13 mouse cellular contexts compared by ENCODE assay signal in genomic region chr6:128020053-128020452, GRCm38 (mm10).
DNase-seq lines count a peak whose midpoint lies in the region; ATAC-seq lines count a peak whose summit lies in the region.
"Had no signal": no experiment of that assay in that cellular context is flagged by ENCODE, and none has a peak within 500 bp of the region (broad histone marks: within the 10 kb centered on the region; RNA-seq: fewer than 3 reads in every experiment).

No protein-coding gene starts in this region.

- DNase-seq in heart, adult 18-20 months = no peak
- DNase-seq in kidney, adult 9 months = no peak
- DNase-seq in frontal cortex, postnatal 25 days (ENCODE audit: low spot score in 2 of 2) = no peak
- DNase-seq in thymus, postnatal 0 days (ENCODE audit: low spot score) = no peak
- DNase-seq: adrenal gland, postnatal 36 days; cerebellum, postnatal 36 days; kidney, postnatal 10 days; liver, embryonic 13.5 days had no signal

- WGBS in heart, embryonic 13.5 days = 64% methylated on average over 4 of the region's 4 CpGs
- 38% methylated on average over 4 of the region's 4 CpGs for WGBS in embryonic facial prominence, embryonic 15.5 days
- WGBS in hindbrain, embryonic 13.5 days = 35% methylated on average over 4 of the region's 4 CpGs
- 42% methylated on average over 4 of the region's 4 CpGs for WGBS in neural tube, embryonic 15.5 days

- H3K9me3 ChIP-seq in heart, embryonic 13.5 days = no peaks in the 10 kb centered on the region
- no peaks in the 10 kb centered on the region for H3K9me3 ChIP-seq in embryonic facial prominence, embryonic 15.5 days (replicated peaks)
- no peaks in the 10 kb centered on the region for H3K9me3 ChIP-seq in hindbrain, embryonic 13.5 days
- H3K9me3 ChIP-seq in neural tube, embryonic 15.5 days (replicated peaks) = no peaks in the 10 kb centered on the region
- H3K9me3 ChIP-seq: liver, embryonic 13.5 days had no signal

- no peaks in the 10 kb centered on the region for H3K27me3 ChIP-seq in heart, embryonic 13.5 days (replicated peaks)
- H3K27me3 ChIP-seq in embryonic facial prominence, embryonic 15.5 days = no peaks in the 10 kb centered on the region
- H3K27me3 ChIP-seq in hindbrain, embryonic 13.5 days = 0 out of 2 replicates have a peak, but pooled peaks cover 4% of the 10 kb centered on the region
- no peaks in the 10 kb centered on the region for H3K27me3 ChIP-seq in neural tube, embryonic 15.5 days (replicated peaks)
- H3K27me3 ChIP-seq: liver, embryonic 13.5 days had no signal

- H3K4me3 ChIP-seq in heart, embryonic 13.5 days = no peak overlapping the region
- no peak overlapping the region for H3K4me3 ChIP-seq in embryonic facial prominence, embryonic 15.5 days (replicated peaks)
- H3K4me3 ChIP-seq in hindbrain, embryonic 13.5 days = no peak overlapping the region
- H3K4me3 ChIP-seq in neural tube, embryonic 15.5 days (replicated peaks) = no peak overlapping the region
- H3K4me3 ChIP-seq: liver, embryonic 13.5 days had no signal

- no peak for ATAC-seq in heart, embryonic 13.5 days (ENCODE audit: extremely low read depth, insufficient number of reproducible peaks, low FRiP score, low TSS enrichment)
- ATAC-seq in embryonic facial prominence, embryonic 15.5 days (ENCODE audit: insufficient number of reproducible peaks, low FRiP score, low TSS enrichment, low read depth) = no peak
- no peak for ATAC-seq in hindbrain, embryonic 13.5 days (ENCODE audit: low FRiP score)
- ATAC-seq in neural tube, embryonic 15.5 days (ENCODE audit: low FRiP score) = no peak

- peaks cover 12% of the 10 kb centered on the region for H3K36me3 ChIP-seq in heart, embryonic 13.5 days
- no peaks in the 10 kb centered on the region for H3K36me3 ChIP-seq in embryonic facial prominence, embryonic 15.5 days
- no peaks in the 10 kb centered on the region for H3K36me3 ChIP-seq in hindbrain, embryonic 13.5 days
- no peaks in the 10 kb centered on the region for H3K36me3 ChIP-seq in neural tube, embryonic 15.5 days
- H3K36me3 ChIP-seq: liver, embryonic 13.5 days had no signal

- H3K27ac ChIP-seq in heart, embryonic 13.5 days (replicated peaks) = peak overlapping the region; percentile 50
- 0 out of 2 replicates have a peak overlapping the region, but pooled peaks have one; percentile 49 for H3K27ac ChIP-seq in embryonic facial prominence, embryonic 15.5 days (replicated peaks)
- peak overlapping the region; percentile 72 for H3K27ac ChIP-seq in hindbrain, embryonic 13.5 days
- H3K27ac ChIP-seq in neural tube, embryonic 15.5 days (replicated peaks) = no peak overlapping the region
- H3K27ac ChIP-seq: liver, embryonic 13.5 days; macrophage had no signal

- no peak overlapping the region for H3K9ac ChIP-seq in heart, embryonic 13.5 days
- no peak overlapping the region for H3K9ac ChIP-seq in embryonic facial prominence, embryonic 15.5 days
- H3K9ac ChIP-seq in hindbrain, embryonic 13.5 days = no peak overlapping the region
- H3K9ac ChIP-seq in neural tube, embryonic 15.5 days (replicated peaks) = no peak overlapping the region
- H3K9ac ChIP-seq: liver, embryonic 13.5 days had no signal

- no peak overlapping the region for H3K4me2 ChIP-seq in heart, embryonic 13.5 days
- H3K4me2 ChIP-seq in embryonic facial prominence, embryonic 15.5 days (replicated peaks) = no peak overlapping the region
- H3K4me2 ChIP-seq in hindbrain, embryonic 13.5 days = peak overlapping the region; percentile 26; the same call in 1 of the 2 replicates
- 0 out of 2 replicates have a peak overlapping the region, but pooled peaks have one; percentile 1 for H3K4me2 ChIP-seq in neural tube, embryonic 15.5 days
- H3K4me2 ChIP-seq: liver, embryonic 13.5 days had no signal

- peaks cover 70% of the 10 kb centered on the region for H3K4me1 ChIP-seq in heart, embryonic 13.5 days
- peaks cover 64% of the 10 kb centered on the region for H3K4me1 ChIP-seq in embryonic facial prominence, embryonic 15.5 days
- peaks cover 50% of the 10 kb centered on the region for H3K4me1 ChIP-seq in hindbrain, embryonic 13.5 days (replicated peaks)
- peaks cover 31% of the 10 kb centered on the region for H3K4me1 ChIP-seq in neural tube, embryonic 15.5 days

Comparison
In these comparisons a context has a peak if more than half of its experiments do, and no peak if none do; other contexts are left out.
1. H3K4me2 ChIP-seq: peak in hindbrain, embryonic 13.5 days (single experiment) and neural tube, embryonic 15.5 days (single experiment); none in heart, embryonic 13.5 days (single experiment) and embryonic facial prominence, embryonic 15.5 days (single experiment).